ENCODE assay signal across 26 mouse cellular contexts in genomic region chr2:122887526-122887925, GRCm38 (mm10).
A peak's percentile ranks its signal among the peaks of the same experiment; 100 is the strongest.
DNase-seq lines count a peak whose midpoint lies in the region; ATAC-seq and TF ChIP-seq lines count a peak whose summit lies in the region.
"Had no signal": no experiment of that assay in that cellular context is flagged by ENCODE, and none has a peak within 500 bp of the region (broad histone marks: within the 10 kb centered on the region; RNA-seq: fewer than 3 reads in every experiment).

No protein-coding gene starts in this region.

- H3K4me2 ChIP-seq in liver, embryonic 12.5 days: no peak overlapping the region
- H3K4me2 ChIP-seq: forebrain, embryonic 13.5 days; heart, embryonic 13.5 days; hindbrain, embryonic 14.5 days had no signal

- H3K4me3 ChIP-seq in liver, adult 2 months (ENCODE audit: insufficient read depth, low read depth, low read length): no peak overlapping the region
- no peak overlapping the region for H3K4me3 ChIP-seq in liver, embryonic 12.5 days
- H3K4me3 ChIP-seq: forebrain, embryonic 10.5 days; forebrain, embryonic 13.5 days; gastrocnemius, adult 2 months; heart, embryonic 10.5 days; heart, embryonic 13.5 days had no signal

- no peak overlapping the region for H3K9ac ChIP-seq in liver, adult 2 months (ENCODE audit: low read depth, low read length)
- no peak overlapping the region for H3K9ac ChIP-seq in liver, embryonic 12.5 days
- H3K9ac ChIP-seq: forebrain, embryonic 13.5 days; heart, embryonic 13.5 days; hindbrain, embryonic 14.5 days had no signal

- TF ChIP-seq CTCF in liver, adult 2 months (IDR thresholded peaks at IDR 0.05; ENCODE audit: low read depth, low read length): no peak

- H3K79me2 ChIP-seq in liver, adult 2 months (ENCODE audit: control insufficient read depth, insufficient read depth, low read length): no peaks in the 10 kb centered on the region

- no peaks in the 10 kb centered on the region; the same call in 1 of the 2 replicates for H3K4me1 ChIP-seq in liver, adult 2 months (ENCODE audit: control insufficient read depth, insufficient read depth, low read length)
- no peaks in the 10 kb centered on the region for H3K4me1 ChIP-seq in liver, embryonic 12.5 days
- H3K4me1 ChIP-seq: forebrain, embryonic 10.5 days; forebrain, embryonic 13.5 days; heart, embryonic 10.5 days; heart, embryonic 13.5 days had no signal

- no peaks in the 10 kb centered on the region; the same call in none of the 2 replicates for H3K36me3 ChIP-seq in liver, adult 2 months (ENCODE audit: control insufficient read depth, insufficient read depth, low read length)
- no peaks in the 10 kb centered on the region for H3K36me3 ChIP-seq in liver, embryonic 12.5 days
- H3K36me3 ChIP-seq: forebrain, embryonic 10.5 days; G1E; heart, embryonic 10.5 days; heart, embryonic 13.5 days had no signal

- H3K27me3 ChIP-seq in liver, adult 2 months (ENCODE audit: control insufficient read depth, insufficient read depth, low read length): no peaks in the 10 kb centered on the region
- no peaks in the 10 kb centered on the region for H3K27me3 ChIP-seq in liver, embryonic 12.5 days (replicated peaks)
- H3K27me3 ChIP-seq: forebrain, embryonic 13.5 days; heart, embryonic 13.5 days; Patski had no signal

- no peak for TF ChIP-seq POLR2A in liver, adult 2 months (IDR thresholded peaks at IDR 0.05; ENCODE audit: extremely low read depth, insufficient read depth, low read length)

- H3K9me3 ChIP-seq in liver, embryonic 12.5 days (replicated peaks): no peaks in the 10 kb centered on the region

- ATAC-seq in liver, embryonic 12.5 days: no peak
- ATAC-seq: forebrain, embryonic 13.5 days; forebrain, embryonic 16.5 days; hindbrain, postnatal 0 days; Patski had no signal

- H3K27ac ChIP-seq in liver, adult 2 months (replicated peaks; ENCODE audit: insufficient read depth, low read depth, low read length): no peak overlapping the region; the same call in 1 of the 2 replicates
- no peak overlapping the region for H3K27ac ChIP-seq in liver, embryonic 12.5 days
- H3K27ac ChIP-seq: forebrain, embryonic 10.5 days; forebrain, embryonic 13.5 days; gastrocnemius, adult 2 months; heart, embryonic 10.5 days; heart, embryonic 13.5 days; hindbrain, embryonic 14.5 days; hindbrain, postnatal 0 days had no signal

- DNase-seq in kidney, adult 11 months: peak; percentile 52
- no peak for DNase-seq in kidney, adult 18-20 months
- DNase-seq in kidney, adult 9 months: peak; percentile 88
- DNase-seq in kidney, postnatal 4 days: no peak
- peak; percentile 68 for DNase-seq in liver, adult 2 months (ENCODE audit: extremely low read depth, low read depth, low spot score)
- DNase-seq: adrenal gland, postnatal 10 days; adrenal gland, postnatal 36 days; B cell, adult 2 months; cerebellum, adult 18-20 months; cerebellum, adult 9-10 months; cerebellum, postnatal 14 days; gastrocnemius, adult 2 months; gastrocnemius, postnatal 14 days; heart, adult 18-20 months; heart, postnatal 14 days; heart, postnatal 4 days had no signal

Comparison
In these comparisons a context has a peak if more than half of its experiments do, and no peak if none do; other contexts are left out.
1. DNase-seq: peak in kidney, adult 11 months (single experiment), kidney, adult 9 months (single experiment) and liver, adult 2 months (single experiment); none in kidney, adult 18-20 months (single experiment) and kidney, postnatal 4 days (0 of 2).